Mouse (Mus musculus) CD4-positive, CD25-positive, alpha-beta regulatory T cell, adult 4 months (primary cell): ENCODE measurements around the gene Kri1. TPM values are rescaled to one million over a fixed set of nuclear protein-coding genes. Genes with fewer than 3 reads are reported as not detected.
A peak's percentile ranks its signal among the peaks of the same experiment; 100 is the strongest.
"Not testable (repeated sequence)": the region's sequence is repeated elsewhere in the genome, so short reads cannot be mapped to it uniquely, and the experiment has no call there.

Source experiments
- ATAC-seq: one replicate; pipeline ENCODE4 v1.8.0; 2017
- polyA plus RNA-seq, 2 experiments: library from polyadenylated mRNA; unstranded; fragments of 100-300 nt; shearing (Covaris generic); gene quantifications; one replicate each; pipeline ENCODE4 v1.2.1; 2017

The Kri1 gene
- polyA plus RNA-seq, 2 experiments from 2014 or later, result 25.2 to 45.3 TPM

DNA sequence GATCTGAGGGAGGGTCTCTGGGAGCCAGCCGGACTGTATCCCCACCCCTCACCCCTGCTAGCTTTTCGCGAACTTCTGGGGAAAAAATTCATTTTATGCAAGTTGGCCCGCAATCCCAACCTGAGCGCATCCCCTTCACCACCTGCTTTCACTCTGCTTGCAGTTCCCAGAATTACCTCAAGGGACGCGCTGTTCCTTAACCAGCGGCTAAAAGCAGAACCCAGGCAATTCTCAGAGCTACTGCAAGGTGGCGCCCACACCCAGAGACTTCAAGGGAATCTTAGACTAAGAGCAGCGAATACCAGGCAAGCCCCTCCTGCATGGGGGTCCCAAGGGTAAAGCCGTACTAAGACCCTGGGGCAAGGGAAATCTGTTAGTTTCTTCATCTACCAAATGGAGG is 46.4 kb downstream of the Kri1 start:
- peak; percentile 68 for ATAC-seq

DNA sequence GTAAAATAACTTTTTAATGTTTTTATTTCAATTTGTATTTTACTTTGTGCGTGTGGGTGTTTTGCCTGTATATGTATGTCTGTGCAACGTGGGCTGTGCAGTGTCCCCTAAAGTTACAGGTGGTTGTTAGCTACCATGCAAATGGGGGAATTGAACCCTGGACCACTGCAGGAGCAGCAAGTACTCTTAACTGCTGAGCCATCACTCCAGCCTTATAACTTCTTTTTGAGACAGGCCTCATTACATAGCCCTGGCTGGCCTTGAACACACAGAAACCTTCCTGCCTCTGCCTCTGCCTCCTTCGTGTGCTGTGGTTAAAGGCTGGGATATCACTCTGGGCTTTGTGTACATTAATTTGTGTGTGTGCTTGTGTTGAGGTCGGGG is 48.3 kb downstream of the Kri1 start:
- no peak for ATAC-seq

DNA sequence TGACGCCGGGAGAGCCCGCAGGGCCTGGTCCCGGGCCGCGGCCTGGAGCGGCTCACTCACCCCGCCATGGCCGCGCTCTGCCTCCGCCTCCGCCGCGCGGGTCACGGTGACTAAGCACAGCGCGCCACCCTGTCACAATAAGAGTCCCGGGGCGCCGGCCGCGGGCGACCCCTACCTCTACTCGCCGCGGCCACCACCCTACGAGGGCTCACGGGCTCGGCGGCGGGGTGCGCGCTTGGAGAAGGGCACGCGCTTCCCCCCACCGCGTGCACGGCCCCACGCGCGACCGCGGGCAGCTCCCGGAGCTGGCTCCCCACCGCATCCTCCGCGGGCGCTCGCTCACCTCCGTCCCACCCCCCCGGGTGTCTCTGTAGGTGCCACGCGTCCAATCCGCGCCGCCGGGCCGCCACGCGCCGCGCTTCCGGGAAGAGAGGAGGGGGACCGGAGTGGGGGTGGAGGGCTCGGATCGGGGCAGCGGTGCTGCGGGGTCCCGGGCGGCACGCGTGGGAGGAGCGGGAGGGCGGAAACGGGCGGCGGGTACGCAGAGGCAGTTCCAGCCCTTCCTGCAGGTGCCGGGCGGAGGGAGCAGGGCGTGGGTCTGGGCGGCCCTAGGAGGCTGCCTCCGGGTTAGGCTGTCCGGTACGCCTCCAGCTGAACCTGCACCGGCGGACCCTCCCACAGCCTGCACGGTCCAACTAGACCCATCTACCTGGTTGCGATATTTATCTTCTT is 48.9 kb downstream of the Kri1 start, which contains the start of gene Keap1:
Gene Keap1 (minus strand): TSS at position 629 of the 732 bp plus-strand sequence.
- peak; percentile 68 for ATAC-seq

DNA sequence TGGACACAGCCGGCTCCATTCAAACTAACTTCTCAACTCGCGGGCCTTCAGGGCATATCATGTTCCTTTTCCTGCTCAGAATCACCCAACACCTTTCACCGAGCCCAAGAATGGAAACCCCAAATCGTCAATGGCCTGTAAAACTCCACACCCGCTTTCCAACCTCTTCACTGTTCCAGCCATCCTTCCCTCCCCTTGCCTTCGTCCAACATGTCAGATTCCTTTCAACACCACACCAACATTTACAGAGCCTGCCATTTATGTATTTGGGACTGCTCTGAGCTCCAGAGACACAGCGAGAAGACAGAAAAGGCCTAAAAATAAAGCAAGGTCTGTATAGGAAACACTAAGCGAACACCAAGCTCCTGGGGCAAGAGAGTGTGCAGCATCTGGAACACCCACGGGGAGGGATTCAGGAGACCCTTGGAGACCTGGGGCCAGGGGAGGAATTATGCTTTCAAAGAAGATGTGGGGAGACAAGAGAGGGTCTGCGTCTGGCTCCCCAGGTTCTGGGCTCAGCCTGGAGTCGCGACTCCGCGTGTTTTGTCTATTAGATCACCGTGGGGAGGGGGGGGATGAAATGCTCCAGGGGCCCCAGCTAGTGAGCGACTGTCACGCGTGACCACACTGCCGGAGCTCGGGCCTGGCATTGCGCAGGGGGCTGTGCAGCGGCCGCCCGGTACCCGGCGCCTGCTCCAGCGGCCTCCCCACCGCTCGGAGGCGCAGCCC is 49.6 kb downstream of the Kri1 start:
- no peak for ATAC-seq

DNA sequence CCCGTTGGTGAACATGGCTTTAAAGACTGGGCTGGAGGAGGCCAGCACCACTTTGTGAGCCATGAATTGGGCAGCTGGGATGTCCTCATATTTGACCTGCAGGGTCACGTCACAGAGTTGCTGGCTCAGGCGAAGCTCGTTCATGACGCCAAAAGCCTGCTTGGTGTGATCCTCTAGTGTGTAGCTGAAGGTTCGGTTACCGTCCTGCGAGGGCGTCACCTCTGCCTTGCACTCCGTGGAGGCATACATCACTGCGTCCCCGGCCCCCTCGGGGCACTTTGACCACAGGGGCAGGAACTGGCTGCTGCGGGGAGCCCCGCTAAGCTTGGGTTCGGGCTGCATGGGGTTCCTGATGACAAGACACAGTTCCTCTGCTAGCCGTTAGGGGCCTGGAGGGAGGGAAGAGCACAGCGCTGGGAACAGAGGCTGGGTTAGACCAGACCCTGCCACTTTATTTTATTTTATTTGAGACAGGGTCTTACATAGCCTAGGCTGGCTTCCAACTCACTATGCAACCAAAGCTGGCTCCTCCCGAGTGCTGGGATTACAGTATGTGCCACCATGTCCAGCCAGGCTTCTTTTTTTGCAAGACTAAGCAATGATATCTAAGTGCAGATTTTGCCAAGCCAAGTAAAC is 50.3 kb downstream of the Kri1 start:
- peak; percentile 15 for ATAC-seq

DNA sequence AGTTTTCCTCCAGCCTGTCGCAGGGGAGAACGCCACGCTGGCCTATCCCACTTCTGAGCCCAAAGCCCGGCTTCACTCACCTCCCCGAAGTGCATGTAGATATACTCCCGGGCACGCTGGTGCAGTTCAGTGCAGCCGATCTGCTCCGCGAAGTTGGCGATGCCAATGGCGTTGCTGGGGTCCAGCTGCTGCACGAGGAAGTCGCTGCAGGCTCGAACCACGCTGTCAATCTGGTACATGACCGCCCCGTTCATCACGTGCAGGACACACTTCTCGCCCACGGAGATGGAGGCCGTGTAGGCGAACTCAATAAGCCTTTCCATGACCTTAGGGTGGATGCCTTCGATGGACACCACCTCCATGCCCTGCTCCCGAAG is 50.8 kb downstream of the Kri1 start:
- no peak for ATAC-seq

DNA sequence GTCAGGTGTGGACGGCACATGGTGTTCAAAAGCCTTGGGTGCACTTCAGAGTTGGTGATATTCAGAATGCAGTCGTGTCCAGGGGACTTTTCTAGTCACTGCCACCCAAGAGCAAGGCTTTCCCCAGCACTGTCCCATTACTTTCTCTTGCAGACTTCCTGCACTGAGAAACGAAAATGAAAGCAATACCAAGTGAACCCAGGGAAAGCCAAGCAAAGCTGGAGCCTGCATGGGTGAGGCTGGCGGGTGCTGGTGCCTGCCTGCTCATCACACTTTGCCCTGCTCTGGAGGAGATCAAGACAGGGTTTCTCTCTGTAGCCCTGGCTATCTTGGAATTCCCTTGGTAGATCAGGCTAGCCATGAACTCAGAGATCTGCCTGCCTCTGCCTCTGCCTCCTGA is 52.4 kb downstream of the Kri1 start:
- ATAC-seq, result peak; percentile 61

DNA sequence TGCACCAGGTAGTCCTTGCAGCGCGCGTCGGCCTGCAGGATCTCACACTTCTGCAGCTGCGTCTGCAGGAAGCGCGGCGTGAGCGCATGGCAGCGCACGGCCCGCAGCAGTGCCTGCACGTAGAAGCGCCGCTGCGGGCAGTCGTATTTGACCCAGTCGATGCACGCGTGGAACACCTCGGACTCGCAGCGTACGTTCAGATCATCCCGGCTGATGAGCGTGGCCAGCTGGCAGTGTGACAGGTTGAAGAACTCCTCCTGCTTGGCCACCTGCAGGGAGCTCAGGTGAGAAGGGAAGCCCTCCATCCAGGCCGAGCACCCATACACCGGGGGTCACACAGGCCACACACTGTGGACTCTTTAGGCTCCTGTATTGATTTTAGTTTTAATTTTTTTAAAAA is 54.0 kb downstream of the Kri1 start:
- no peak for ATAC-seq

DNA sequence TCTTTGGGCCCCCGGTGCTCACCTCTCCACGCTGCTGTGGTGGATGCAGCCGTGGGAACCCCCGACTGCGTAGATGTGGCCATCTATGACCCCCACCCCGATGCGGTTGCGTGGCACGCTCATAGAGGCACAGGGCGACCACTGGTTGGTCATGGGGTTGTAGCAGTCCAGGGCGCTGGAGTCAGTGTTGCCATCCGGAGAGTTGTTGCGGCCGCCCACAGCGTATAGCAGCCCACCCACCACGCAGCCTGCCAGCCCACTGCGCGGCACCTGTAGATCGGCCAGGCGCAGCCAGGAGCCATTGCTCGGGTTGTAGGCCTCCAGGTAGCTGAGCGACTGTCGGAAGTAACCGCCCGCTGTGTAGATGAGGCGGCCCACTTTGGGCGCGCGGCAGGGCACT is 54.4 kb downstream of the Kri1 start:
- no peak for ATAC-seq

DNA sequence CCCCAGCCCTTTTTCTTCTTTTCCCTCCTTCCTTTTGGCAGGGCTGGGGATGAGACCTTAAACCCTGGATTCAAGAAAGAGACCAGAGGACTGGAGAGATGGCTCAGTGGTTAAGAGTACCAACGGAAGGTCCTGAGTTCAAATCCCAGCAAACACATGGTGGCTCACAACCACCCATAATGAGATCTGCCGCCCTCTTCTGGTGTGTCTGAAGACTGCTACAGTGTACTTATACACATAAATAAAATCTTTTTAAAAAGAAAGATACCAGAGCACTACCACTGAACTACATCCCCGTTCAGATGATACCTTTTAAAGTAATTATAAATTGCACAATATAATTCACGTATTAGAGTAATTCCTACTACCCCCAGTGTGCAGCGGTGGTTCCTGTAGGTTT is 54.9 kb downstream of the Kri1 start:
- ATAC-seq, result no peak

DNA sequence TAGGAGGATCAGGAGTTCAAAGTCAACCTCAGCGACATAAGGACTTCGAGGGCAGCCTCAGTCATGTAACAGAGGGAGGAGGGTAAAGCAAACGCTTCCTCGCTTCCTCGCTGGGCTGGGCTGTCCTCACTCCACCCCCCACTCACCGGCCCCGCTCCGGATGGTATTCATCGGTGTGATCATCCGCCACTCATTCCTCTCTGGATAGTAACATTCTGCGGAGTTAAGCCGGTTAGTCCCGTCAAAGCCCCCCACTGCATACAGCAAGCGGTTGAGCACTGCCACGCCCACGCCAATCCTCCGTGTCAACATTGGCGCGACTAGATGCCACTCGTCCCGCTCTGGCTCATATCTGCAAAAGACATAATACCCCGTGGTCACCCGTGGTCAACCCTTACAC is 56.2 kb downstream of the Kri1 start:
- ATAC-seq, result no peak

DNA sequence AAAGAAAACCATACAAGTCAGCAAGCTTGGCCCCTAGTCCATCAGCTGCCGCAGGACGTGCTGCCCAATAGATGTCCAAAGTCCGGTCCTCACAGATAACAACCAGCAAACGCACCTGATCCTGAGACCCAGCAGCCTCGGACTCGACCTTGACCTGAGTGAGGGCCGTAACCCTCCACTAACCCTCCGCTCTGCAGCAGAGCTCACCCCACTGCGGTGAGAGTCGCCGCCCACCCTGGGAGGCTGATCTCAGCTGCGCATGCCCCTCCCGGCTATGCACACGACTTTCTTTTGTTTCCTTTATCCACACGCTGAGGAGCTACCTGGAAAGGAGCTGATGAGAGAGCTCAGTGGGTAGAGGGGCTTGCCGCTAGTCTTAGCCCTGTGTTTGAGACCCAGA is 60.4 kb downstream of the Kri1 start:
- peak; percentile 24 for ATAC-seq

DNA sequence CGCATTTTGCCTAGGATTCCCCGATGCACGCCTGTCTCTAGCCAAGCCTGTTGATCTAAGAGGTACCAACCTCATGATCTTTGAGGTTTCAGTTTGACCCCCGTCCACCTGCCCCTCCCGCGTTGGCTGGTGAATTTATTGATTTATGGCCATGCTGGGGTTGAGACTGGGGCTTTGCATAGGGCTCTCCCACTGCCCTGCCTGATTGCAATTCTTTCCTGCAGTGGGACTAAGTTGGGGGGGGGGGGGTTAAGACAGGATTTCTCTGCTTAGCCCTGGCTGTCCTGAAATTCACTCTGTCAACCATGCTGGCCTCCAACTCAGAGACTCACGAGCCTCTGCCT is 62.4 kb downstream of the Kri1 start:
- ATAC-seq, result no peak

DNA sequence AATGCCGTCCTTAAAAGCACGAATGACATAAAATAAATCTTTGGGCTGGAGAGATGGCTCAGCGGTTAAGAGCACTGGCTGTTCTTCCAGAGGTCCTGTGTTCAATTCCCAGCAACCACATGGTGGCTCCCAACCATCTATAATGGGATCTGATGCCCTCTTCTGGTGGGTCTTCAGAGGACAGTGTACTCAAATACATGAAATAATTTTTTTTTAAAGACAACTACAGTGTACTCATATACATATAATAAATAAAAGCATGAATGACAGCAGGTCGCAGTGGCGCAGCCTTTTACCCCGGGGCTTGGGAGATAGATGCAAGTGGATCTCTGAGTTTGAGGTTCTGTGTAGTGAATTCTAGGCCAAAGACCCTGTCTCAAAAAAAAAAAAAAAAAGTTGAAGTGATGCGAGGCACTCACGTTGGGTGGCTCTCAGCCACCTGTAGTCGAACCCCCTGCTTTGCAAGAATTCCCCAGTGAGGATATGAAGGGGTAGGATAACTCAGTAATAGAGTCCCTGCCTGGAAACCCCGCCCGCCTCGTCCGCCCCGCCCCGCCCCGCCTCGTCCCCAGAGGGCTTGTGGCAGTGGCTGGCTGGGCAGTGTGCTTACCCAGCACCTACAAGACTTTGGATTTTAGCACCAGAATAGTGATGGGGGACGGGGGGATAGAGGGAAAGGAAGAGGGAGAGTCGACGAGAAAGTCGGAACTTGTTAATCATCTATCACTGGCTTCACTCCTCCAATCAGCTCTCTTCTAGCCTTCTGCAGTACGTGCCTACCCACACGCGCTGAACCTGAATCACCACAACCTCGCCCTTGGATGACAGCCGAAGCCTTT is 63.0 kb downstream of the Kri1 start:
- ATAC-seq, result peak; percentile 32

DNA sequence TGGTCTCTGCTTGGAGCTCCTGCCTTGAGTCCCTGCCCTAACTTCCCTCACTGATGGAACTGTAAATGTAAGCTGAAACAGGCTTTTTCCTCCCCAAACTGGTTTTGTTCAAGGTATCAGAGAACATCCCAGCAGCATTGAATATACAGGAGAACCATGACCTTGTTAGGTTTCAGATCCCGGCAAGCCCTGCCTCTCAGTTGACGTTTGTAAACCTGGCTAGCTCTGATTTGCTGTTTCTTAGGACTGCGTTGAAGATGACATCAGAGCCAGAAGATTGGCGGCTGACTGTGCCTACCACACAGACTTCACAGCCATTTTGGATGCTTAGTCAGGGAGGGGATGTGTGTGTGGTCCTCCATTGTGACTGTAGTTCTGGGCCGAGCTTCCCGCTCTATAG is 63.9 kb downstream of the Kri1 start:
- no peak for ATAC-seq

DNA sequence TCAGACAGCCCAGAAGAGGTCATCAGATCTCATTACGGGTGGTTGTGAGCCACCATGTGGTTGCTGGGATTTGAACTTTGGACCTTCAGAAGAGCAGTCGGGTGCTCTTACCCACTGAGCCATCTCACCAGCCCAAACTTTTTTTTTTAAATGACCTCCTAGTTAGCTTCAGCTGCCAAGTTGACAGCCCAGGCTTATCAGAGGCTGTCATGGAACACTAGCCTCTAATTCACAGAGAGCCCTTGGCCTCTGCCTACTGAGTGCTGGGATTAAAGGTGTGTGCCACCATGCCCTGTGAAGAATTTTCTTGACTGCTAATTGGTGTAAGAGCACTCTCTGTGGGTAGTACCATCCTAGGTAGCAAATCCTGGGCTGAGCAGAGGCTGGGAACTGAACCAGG is 64.3 kb downstream of the Kri1 start:
- ATAC-seq, result not testable (repeated sequence)

Other genes with a start within 250 kb of the Kri1 start
- 1 to 10 TPM in 1 of 2 experiments, not detected in 1; 1.4 TPM for gene Zglp1, start 220.9 kb downstream of the Kri1 start, polyA plus RNA-seq
- gene Gm49373, start 214.9 kb downstream of the Kri1 start, polyA plus RNA-seq, result under 1 TPM in 1 of 2 experiments, not detected in 1; 0.75 TPM
- 10 to 100 TPM; 13.9 to 16.5 TPM for gene Fdx1l, start 214.4 kb downstream of the Kri1 start, polyA plus RNA-seq
- 1 to 10 TPM in 1 of 2 experiments, under 1 TPM in 1; 0.20 to 2.9 TPM for gene Gm38431, start 196.0 kb downstream of the Kri1 start, polyA plus RNA-seq
- gene Raver1, start 196.0 kb downstream of the Kri1 start, polyA plus RNA-seq, result 10 to 100 TPM; 18.5 to 21.1 TPM
- 10 to 100 TPM; 35.2 to 77.5 TPM for gene Tyk2, start 156.7 kb downstream of the Kri1 start, polyA plus RNA-seq
- gene Cdc37, start 138.0 kb downstream of the Kri1 start, polyA plus RNA-seq, result 100 to 1,000 TPM; 100 to 115 TPM
- gene Pde4a, start 122.3 kb downstream of the Kri1 start, polyA plus RNA-seq, result 1 to 10 TPM in 1 of 2 experiments, under 1 TPM in 1; 0.67 to 1.3 TPM
- 10 to 100 TPM; 20.1 to 43.4 TPM for gene Keap1, start 48.6 kb downstream of the Kri1 start, polyA plus RNA-seq
- under 1 TPM in 1 of 2 experiments, not detected in 1; 0.12 TPM for gene S1pr5, start 39.5 kb downstream of the Kri1 start, polyA plus RNA-seq
- gene Atg4d, start 22.7 kb downstream of the Kri1 start, polyA plus RNA-seq, result 10 to 100 TPM; 25.3 to 29.8 TPM
- 100 to 1,000 TPM; 124 to 126 TPM for gene Cdkn2d, start 3.4 kb upstream of the Kri1 start, polyA plus RNA-seq
- gene Ap1m2, start 24.4 kb upstream of the Kri1 start, polyA plus RNA-seq, result 1 to 10 TPM; 2.4 to 2.9 TPM
- 100 to 1,000 TPM; 242 to 364 TPM for gene Slc44a2, start 32.7 kb upstream of the Kri1 start, polyA plus RNA-seq
- gene Ilf3, start 79.9 kb upstream of the Kri1 start, polyA plus RNA-seq, result 100 to 1,000 TPM; 127 to 203 TPM
- gene Qtrt1, start 123.9 kb upstream of the Kri1 start, polyA plus RNA-seq, result 10 to 100 TPM; 32.1 to 46.9 TPM
- gene Dnm2, start 136.9 kb upstream of the Kri1 start, polyA plus RNA-seq, result 100 to 1,000 TPM in 1 of 2 experiments, 10 to 100 TPM in 1; 97.0 to 119 TPM
- gene Tmed1, start 222.3 kb upstream of the Kri1 start, polyA plus RNA-seq, result 1 to 10 TPM; 6.4 to 8.2 TPM
- 10 to 100 TPM; 51.6 to 60.4 TPM for gene AB124611, start 238.2 kb upstream of the Kri1 start, polyA plus RNA-seq